Mouse (Mus musculus): ENCODE measurements around the gene Thada.
"Not testable (repeated sequence)": the region's sequence is repeated elsewhere in the genome, so short reads cannot be mapped to it uniquely, and the experiment has no call there.

Gene Thada

DNA sequence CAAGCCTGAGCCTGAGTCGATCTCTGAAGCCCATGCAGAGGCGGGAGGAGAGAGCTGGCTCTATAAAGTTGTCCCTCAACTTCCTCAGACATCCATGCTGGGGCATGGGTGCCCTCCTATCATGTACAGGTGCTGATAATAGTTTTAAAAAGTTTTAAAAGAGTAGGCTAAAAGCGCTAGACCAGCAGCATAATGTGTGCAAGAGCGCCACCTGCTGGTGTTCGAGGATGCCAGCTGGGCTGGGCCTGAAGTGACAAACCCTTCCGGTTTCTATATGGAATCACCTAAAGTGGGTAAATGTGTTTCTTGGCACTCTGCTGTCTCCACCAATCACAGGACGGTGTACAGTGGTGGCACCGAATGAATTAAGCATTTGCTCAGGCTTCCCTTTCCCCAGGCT, 275.1 kb downstream of the Thada start:
- DNase-seq (ENCODE audit: low read depth in 1 of 2, low spot score in 2 of 2): peak in 1 of 2 experiments; percentile 74

DNA sequence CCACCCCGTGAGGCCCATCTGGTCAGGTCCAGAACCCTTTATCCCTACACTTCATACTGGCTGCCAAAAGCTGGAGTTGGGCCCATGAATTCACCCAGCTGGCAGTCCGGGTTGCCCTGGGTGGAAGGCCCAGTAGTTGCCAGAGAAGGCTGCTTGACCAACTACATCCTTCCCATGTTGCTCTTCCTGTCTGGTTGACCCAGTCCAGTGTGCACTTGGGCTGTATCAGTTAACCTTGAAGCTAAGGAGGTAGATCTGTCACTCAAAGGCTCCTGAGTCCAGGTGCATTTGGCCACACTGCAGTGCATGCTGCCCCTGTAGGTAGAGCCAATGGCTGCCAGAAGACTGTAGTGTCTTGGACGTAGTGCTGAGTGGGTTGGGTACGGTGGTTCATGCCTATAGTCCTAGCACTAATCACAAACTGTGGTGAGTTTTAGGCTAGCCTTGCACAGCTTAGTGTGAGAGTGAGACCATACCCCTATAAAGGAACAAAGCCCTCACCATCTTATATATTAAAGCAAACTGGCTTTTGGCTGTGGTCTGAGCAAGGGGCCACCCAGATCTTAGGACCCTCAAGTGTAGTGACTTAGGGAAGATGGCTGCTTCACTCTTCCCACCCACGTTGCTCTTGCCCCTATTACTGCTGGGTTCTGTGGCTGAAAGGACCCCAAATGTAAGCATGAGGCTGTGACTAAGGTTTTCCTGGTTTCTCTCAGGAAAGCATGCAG, 276.7 kb downstream of the Thada start:
- no peak for DNase-seq (ENCODE audit: low read depth in 1 of 2, low spot score in 2 of 2)

DNA sequence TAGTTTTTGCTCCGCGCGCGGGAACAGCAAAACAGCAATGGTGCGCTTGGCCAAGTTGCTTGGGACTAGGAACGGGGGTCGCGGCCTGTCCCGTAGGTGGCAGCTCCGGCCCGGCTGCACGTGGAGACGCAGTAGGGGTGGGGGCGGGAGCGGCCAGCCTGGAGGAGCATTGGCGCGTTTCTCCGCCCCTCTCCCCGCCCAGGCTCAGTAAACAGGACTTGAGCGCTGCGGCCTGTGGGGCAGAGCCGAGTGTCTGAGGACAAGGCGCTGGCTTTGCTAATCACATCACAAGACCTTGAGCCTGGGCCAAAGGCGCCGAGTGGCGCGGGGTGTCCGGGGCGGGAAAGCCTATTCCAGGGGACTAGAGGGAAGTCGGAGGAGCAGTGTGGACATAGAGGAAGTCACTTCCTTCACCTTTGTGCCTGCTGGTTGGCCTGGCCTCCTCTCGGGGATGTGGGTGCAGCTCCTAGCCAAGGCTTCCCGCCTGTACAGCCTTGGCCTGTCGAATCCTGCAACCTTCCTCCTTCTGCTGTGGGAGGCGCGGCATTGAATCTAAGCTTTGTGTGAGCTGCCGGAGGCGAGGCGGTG, 277.5 kb downstream of the Thada start:
- peak; percentile 90 to 94 for DNase-seq (ENCODE audit: low read depth in 1 of 2, low spot score in 2 of 2)

DNA sequence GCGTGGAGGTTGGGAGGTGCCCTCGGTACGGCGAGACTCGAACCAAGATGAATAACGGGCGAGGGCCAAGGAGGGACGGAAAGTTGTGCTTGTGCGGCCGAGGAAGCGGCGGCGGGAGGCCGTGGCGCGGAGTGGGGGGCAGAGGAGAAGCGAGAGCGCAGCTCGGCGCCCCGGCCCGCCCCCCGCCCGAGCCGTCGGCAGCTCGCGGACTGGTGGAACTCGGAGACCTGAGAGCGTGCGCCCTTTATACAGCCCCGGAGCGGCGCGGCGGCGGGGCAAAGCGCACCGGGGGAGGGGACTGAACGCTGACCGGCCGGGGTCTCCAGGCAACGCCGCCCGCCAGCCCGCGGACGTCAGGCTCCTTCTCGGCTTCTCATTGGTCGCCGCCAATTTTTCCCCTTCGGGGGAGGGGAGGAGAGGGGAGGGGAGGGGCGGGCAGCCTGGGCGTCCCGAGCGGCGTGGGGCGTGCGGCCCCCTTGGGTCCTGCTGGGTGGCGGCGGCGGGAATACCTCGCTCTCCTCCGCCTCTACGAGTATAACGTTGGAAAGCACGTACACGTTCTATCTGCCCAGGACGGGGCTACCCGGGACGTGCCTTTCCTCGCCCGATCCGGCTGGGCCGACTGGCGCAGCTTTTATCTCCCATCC, 278.2 kb downstream of the Thada start, which contains the start of gene Zfp36l2:
Gene Zfp36l2 (minus strand): TSS at position 221 of the 647 bp plus-strand sequence.
- peak; percentile 84 to 91 for DNase-seq (ENCODE audit: low read depth in 1 of 2, low spot score in 2 of 2)

DNA sequence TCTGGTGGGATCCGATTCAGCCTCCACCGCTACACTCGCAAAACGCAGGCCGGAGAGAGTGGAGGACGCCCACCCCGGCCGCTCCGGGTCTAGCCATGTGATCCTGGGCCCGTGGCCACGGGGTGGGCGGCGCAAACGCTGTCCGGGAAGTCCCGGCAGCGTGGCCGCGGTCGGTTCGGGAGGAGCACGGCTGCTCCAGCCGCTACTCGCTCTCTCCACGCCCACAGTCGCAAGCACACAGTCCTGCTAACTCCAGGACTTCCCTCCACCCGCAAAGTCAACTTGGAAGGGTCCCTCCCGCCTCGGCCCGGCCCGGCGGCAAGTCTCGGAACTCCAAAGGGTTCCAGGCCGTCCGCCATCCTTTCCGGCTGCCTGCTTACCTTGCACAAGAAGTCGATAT, 278.7 kb downstream of the Thada start:
- DNase-seq (ENCODE audit: low read depth in 1 of 2, low spot score in 2 of 2): not testable (repeated sequence)

DNA sequence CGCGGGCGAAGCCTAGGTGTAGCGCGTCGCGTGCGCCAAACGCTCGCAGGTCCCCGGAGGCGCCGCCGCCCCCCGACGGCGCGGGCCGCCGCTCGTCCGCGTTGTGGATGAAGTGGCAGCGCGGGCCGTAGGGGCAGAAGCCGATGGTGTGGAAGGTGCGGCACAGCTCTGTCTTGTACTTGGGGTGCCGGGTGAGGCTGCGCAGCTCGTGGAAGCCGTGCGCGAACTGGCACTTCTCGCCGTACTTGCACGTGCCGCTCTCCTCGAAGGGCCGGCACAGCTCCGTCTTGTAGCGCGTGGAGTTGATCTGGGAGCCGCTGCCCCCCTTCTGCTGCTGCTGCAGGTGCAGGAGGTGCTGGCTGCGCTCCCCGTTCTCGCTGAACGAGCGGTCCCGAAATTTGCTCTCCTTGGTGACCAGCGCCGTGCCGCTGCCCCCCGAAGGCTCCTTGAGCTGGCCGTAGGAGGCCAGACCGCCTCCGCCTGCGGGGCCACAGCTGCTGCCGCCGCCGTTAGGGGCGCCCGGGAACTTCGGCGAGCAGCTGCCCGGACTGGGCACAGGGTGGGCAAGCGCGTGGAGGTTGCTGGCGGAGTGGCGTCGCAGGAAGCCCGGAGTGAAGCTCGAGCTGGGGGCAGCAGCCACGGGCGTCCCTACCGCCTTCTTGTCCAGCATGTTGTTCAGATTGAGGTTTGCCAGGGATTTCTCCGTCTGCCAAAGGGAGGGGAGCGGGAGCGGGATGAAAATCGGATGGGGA, 279.4 kb downstream of the Thada start:
- peak in 1 of 2 experiments; percentile 53 for DNase-seq (ENCODE audit: low read depth in 1 of 2, low spot score in 2 of 2)

DNA sequence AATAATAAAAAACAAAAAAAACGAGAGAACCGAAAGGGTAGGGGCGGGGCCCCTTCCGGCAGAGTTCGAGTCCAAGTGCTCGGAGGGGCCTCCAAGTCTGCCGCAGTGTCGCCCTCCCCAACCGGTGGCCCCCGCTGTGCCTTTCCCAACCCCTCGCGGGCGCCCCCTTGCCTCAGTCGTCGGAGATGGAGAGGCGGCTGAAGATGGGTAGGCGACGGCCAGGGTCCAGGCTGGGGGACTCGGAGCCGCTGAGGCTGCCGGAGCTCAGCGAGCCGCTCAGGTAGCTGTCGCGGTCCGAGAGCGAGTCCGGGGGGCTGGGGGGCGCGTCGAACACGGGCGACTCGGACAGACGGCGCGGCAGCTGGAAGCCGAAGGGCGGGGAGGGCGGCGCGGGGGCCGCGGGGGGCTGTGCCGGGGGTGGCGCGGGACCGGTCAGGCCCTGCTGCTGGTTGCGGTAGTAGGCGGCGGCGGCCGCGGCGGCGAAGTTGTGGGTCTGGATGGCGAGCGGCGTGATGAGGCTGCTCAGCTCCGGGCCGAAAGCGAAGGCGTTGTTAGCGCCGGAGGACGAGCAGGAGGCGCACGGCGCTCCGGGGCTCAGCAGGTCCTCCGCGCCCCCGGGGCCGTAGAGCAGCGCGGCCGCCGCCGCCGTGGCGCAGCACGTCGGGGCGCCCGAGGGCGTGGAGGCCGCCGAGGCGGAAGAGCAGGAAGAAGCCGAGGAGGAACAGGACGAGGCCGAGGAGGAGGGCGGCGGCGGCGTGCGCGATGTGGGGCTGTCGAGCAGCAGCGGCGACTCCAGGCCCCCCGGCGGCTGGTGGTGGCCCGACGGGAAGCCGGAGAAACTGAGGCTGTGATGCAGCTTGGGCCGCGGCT, 280.2 kb downstream of the Thada start:
- peak in 1 of 2 experiments; percentile 54 for DNase-seq (ENCODE audit: low read depth in 1 of 2, low spot score in 2 of 2)

DNA sequence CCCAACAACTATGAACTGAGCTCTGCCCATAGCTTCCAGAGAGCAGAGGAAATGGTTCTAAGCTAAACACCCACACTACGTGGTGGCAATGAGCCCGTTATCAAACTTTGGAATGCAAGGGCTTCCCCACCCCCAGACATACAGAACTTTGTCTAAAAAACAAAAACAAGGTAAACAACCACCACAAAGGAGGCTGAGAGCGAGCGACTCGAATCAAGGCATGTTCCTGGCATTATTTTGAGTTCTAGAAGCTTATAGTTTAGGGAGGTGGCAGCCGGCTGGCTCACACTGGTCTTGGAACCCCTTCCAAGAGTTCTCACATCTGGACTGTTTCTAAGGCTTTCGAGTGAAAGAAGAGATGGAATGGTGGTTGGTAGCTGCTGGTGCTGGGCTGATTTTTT, 281.0 kb downstream of the Thada start:
- DNase-seq (ENCODE audit: low read depth in 1 of 2, low spot score in 2 of 2): no peak

DNA sequence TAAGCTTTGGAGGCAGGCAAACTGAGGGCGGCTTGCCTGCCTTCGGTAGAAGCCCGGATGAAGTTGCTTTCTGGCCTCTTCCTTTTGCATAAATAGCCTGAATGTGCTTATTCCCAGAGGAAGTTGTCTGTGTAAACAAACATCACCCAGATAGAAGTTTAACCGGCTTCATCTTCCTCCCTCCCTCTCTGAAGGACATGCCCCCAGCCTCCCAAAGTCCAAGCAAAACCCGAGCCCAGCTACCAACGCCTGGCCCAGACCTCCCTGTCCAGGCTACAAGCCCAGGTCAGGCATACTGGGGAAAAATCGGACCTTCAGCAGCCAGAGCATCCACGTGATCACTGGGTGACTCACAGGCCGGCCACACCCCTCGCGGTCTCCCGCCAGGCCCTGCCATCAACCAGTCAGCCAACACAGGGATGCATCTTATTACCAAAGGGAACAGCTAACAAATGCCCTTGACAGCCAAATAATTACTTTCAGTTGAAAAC, 282.7 kb downstream of the Thada start:
- DNase-seq (ENCODE audit: low read depth in 1 of 2, low spot score in 2 of 2): peak; percentile 88 to 89

DNA sequence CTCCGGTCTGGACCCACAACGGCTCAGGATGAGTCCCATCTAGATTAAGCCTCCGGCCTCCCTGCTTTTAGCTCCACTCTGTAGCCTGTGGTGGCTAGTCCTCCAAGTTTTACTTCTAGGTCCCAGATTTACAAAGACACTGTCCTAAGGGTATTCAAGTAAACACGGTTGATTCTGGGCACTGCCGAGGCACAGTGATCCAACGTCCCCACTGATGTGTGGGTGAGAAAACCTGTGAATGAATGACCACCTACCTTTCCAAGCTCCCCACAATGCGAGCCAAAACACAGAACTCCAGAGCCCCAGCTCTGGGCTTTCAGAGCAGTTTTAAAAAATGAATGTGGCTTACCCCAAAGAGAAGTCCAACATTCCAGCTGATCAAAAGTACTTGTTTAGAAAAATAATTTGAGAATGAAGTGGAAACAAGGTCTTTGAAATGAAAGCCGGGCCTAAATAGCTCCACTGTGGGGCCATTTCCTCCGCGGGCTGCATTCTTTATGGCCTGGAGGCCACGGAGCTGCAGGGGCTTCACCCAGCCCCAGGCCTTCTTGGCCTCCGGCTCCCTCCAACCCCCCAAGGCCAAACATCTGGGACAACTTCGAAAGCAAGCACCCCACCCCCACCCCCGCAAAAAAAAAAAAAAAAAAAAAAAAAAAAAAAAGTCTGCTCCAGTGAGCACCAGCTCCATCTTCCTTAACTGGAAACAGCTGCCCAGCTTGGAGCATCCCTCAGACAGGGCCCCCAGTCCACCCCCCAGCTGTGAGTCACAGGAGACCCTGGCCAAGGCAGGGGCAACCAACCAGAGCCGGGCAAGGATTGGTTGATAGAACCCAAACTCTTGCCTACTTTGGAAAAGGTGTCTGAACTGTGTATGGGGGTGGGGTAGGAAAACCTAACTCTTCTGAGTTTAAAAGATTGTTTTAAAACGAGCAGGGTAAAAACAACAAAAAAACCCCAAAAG, 283.4 kb downstream of the Thada start:
- peak in 1 of 2 experiments; percentile 33 for DNase-seq (ENCODE audit: low read depth in 1 of 2, low spot score in 2 of 2)

DNA sequence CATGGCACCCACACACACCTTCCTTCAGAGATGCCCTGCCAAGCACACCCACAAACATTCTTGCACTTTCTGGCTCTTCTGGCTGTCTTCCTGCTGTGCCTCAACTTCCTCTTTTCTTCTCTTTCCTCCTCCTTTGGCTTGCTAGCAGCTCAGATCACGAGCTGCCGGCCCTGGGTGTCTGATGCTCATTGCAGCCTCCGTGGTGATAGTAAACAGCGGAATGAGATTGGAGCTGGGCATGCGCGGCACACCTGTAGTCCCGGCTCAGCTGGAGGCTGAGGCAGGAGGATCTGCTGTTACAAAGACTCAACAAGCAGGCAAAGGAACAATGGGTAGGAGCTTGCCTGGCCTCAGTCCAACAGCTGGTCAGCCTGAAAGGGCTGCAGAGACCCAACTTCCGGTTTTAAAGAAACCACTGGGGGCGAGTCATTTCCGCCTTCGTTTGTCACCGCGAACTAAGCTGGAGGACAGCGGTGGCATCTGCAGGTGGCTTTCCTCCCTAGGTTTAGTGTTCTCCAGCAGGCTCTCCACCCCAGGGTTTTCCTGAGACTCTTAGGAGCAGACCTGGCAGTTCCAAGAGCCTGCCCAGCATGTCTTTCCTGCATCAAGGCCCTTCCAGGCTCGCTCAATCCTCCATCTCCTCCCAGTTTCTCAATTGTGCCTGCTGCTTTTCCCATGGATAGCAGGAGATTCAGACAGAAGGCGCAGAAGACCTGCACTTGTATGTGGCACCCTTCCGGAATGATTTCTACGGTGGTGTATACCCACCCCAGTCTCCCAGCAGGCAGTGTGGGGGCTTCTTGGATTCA, 284.3 kb downstream of the Thada start:
- peak; percentile 71 to 78 for DNase-seq (ENCODE audit: low read depth in 1 of 2, low spot score in 2 of 2)

DNA sequence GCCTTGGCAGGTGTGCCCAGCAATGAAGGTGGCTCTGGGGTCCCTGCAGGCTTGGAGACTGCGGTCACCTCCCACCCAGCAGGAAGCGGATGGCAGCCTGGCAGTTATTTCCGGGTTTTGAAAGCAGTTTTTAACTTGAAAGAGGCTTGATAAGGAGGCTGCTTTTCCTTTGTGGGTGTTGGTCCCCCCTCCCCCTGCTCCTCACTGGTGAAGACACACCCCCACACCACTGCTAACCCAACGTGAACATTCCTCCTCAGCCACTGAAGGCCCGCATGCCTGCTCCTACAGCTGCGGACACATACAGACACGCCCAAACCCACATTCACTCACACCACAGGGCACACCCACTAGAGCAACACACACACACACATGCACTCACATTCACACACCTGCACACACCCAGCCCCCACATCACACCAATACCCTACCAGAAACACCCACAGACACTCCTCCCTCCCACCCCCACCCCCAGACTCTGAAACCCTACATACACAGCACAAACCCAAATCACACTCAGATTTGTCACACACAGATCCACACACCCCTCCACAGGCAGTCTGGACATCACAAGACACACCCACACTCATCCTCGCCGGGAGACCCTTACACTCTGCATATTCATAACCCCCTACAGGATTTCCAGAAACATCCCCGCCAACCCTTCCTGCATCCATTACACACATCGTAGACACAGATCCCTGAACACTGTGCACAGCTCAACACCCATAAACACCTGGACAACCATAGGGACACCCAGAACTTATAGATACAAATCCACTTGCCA, 285.1 kb downstream of the Thada start:
- DNase-seq (ENCODE audit: low read depth in 1 of 2, low spot score in 2 of 2): peak in 1 of 2 experiments; percentile 43

DNA sequence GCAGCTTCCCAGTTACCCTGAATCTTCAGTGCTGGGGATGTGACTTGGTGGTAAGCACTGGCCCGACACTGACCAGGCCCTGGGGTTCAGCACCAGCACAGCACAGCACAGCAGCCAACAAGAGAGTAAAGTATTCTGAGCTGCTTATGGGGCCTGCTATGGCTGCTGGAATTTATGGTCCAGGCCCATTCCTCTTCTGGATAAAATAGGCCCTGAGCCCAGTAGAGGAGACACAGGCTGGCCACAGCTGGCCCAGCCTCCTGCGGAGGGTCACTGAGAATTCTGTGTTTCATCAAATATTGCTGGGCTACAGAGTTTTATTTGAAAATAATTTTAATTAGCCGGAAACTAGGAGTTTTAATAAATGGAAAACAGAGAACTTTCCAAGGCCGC, 286.0 kb downstream of the Thada start:
- no peak for DNase-seq (ENCODE audit: low read depth in 1 of 2, low spot score in 2 of 2)

DNA sequence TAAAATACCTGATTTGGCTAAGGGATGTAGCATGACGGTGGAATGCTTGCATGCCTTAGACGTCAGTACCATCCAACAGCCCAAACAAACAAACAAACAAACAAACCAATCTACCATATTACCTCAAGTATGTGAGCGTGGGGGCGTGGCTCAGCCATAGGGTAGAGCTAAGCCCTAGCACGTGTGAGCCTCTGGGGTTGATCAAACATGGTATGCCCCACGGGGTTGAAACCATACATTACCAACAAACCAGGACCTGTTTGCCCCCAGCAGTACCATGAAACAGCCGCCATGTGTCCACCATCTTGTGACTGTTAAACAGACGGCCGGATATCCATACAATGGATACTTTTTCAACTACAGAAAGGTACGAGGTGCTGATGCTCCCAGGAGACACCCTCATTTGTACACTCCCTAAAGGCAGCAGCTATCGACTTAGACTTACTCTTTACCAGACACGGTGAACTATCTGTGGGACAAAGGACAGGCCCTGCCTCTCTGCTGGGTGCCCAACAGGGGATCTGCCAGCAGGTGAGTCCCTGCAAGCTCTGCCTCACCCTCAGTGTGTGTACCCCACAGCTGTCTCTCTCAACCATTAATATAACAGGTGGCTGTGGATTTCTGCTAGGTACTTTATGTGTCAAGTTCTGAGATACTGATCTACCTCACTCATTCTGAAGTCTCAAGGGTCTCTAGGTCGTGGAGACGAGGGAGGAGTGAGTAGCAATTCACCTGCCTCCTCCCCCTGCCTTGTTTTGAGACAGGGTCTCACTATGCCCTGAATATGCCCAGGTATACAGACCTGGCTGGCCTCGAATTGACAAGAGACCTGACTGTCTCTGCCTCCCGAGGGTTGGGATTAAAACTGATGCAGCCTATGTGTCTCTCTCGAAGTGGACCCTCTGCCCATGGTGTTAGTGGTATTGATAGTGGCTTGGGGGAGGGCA, 286.7 kb downstream of the Thada start:
- DNase-seq (ENCODE audit: low read depth in 1 of 2, low spot score in 2 of 2): no peak

DNA sequence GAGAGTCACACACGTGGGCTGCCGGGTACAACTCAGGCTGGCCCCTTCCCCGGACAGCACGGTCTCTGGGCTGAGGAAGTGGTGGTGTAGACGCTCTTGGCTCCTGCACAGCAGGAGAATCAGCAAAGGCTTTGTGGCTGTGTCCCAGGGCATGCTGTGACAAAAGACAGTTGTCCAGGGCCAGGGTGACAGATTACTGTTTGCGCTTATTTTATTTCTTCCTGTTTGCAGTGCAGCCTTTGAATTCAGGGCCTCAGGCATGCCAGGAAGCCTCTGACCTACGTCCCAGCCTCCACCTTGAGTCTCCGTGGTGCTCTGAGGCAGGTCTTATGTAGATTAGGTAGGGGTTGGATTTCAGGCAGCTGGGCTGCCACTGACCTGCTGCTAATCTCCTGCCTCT, 288.5 kb downstream of the Thada start:
- no peak for DNase-seq (ENCODE audit: low read depth in 1 of 2, low spot score in 2 of 2)

DNA sequence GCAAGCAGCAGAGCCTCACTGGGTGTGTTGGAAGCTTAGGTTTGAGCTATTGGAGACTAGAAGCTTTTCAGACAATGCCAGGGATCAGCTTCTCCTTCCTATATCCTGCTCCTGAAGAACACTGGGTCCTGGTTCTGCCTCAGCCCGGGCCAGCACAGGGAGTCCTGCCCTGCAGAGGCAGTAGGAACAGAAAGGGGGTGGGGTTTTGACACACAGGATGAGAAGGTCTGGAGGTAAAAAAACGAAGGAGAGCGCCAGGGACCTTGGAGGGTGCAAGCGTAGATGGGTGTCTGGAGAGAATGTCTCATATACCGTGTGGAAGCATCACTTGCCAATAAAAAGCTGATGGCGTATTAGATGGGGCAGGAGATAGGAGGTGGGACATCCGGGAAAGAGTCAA, 289.6 kb downstream of the Thada start:
- no peak for DNase-seq (ENCODE audit: low read depth in 1 of 2, low spot score in 2 of 2)

DNA sequence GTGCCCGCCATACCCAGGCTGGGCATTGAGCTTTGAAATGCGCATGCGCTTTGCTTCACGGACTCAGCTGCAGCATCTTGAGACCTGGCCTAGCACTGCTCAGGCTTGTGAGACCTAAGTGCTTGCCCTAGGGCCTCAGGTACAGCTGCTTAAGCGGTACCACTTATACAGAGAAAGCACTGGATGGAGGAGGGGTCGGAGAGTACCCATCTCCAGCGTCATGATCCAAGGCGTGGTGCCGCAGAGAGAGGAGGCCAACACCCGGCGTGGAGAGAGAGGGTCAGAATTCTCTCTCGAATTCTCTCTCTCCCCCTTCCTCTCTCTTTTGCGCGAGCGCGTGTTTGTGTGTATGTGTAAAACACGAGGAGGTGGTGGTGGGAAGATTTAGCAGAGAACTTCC, 290.8 kb downstream of the Thada start:
- DNase-seq (ENCODE audit: low read depth in 1 of 2, low spot score in 2 of 2): no peak

Data from monocyte, adult 2 months (primary cell).